Mouse (Mus musculus) heart, embryonic 13.5 days (tissue): Measurements from ENCODE around the gene Timmdc1. TPM values are rescaled to one million over a fixed set of nuclear protein-coding genes. Genes with fewer than 3 reads are reported as not detected.
A peak's percentile ranks its signal among the peaks of the same experiment; 100 is the strongest.

Source experiments
- ATAC-seq: fragments of 200-750 bp; cut with Nextera tagmentation; 2 replicates; pipeline ENCODE4 v1.8.0; 2017; ENCODE audit warnings: moderate TSS enrichment; ENCODE audit not compliant: insufficient number of reproducible peaks, low FRiP score, low TSS enrichment; ENCODE audit errors: extremely low read depth
- H3K27ac ChIP-seq: fragments of 300-500 bp; sonication (generic); replicated peaks from 2 replicates; pipeline ENCODE4 v1.5.1; 2015; ENCODE audit warnings: moderate library complexity, mild to moderate bottlenecking, inconsistent platforms
- H3K27me3 ChIP-seq: fragments of 300-500 bp; sonication (generic); replicated peaks from 2 replicates; pipeline ENCODE4 v1.6.1; 2015; ENCODE audit warnings: mild to moderate bottlenecking, inconsistent platforms
- H3K36me3 ChIP-seq: fragments of 300-500 bp; sonication (generic); 2 replicates; pipeline ENCODE4 v1.6.1; 2015; ENCODE audit warnings: mild to moderate bottlenecking, inconsistent platforms
- H3K4me1 ChIP-seq: fragments of 300-500 bp; sonication (generic); 2 replicates; pipeline ENCODE4 v1.6.1; 2015; ENCODE audit warnings: inconsistent platforms
- H3K4me2 ChIP-seq: fragments of 300-500 bp; sonication (generic); 2 replicates; pipeline ENCODE4 v1.6.1; 2015; ENCODE audit warnings: inconsistent platforms, mild to moderate bottlenecking, moderate library complexity
- H3K4me3 ChIP-seq: fragments of 300-500 bp; sonication (generic); 2 replicates; pipeline ENCODE4 v1.5.1; 2015; ENCODE audit warnings: moderate library complexity, mild to moderate bottlenecking, inconsistent platforms
- H3K9ac ChIP-seq: fragments of 300-500 bp; sonication (generic); 2 replicates; pipeline ENCODE4 v1.6.1; 2015; ENCODE audit warnings: inconsistent platforms, mild to moderate bottlenecking, moderate library complexity
- H3K9me3 ChIP-seq: fragments of 300-500 bp; sonication (generic); 2 replicates; pipeline ENCODE4 v1.6.1; 2016; ENCODE audit warnings: inconsistent platforms
- WGBS: fragments of 180-500 bp; shearing (Covaris S2); methylation state at CpG from one replicate; pipeline ENCODE4 v1.1.7; 2015; ENCODE audit warnings: mixed read lengths; 5-methylcytosine and 5-hydroxymethylcytosine counted together
- polyA plus RNA-seq: library from polyadenylated mRNA; unstranded; fragments of >200 nt; fragmentation: Nextera tagmentation; extraction: Ambion mirVana; gene quantifications from 2 replicates; pipeline ENCODE4 v1.2.1, GENCODE M21; 2015

Gene Timmdc1
- polyA plus RNA-seq, 1 experiment from 2014 or later: 29.7 TPM

GRCm38 (mm10) chr16:38458600-38459280 lies 63.7 kb downstream of the Timmdc1 start:
- 0 out of 2 replicates have a peak, but pooled peaks cover 3% of the 10 kb centered on the region for H3K27me3 ChIP-seq
- no peak overlapping the region for H3K4me3 ChIP-seq
- no peaks in the 10 kb centered on the region for H3K4me1 ChIP-seq
- 63% methylated on average over 6 of the region's 6 CpGs for WGBS
- no peaks in the 10 kb centered on the region for H3K9me3 ChIP-seq
- no peaks in the 10 kb centered on the region for H3K36me3 ChIP-seq
- H3K4me2 ChIP-seq: no peak overlapping the region
- no peak for ATAC-seq
- no peak overlapping the region for H3K27ac ChIP-seq
- H3K9ac ChIP-seq: no peak overlapping the region

- Histone ChIP-seq H3K36me3 (no peaks in the 10 kb centered on the region), H3K27me3 (0 out of 2 replicates have a peak, but pooled peaks cover 3% of the 10 kb centered on the region), H3K9ac (no peak overlapping the region), H3K4me1 (peaks cover 4% of the 10 kb centered on the region), H3K4me3 (no peak overlapping the region), H3K27ac (no peak overlapping the region), H3K4me2 (no peak overlapping the region), H3K9me3 (no peaks in the 10 kb centered on the region)
- ATAC-seq: no peak
- 54% methylated on average over 11 of the region's 11 CpGs for WGBS
Measured at GRCm38 (mm10) chr16:38456812-38457567, 65.5 kb downstream of the Timmdc1 start.

- Histone ChIP-seq H3K4me2 (no peak within 1 kb of the TSS), H3K36me3 (peaks cover under 1% of the 10 kb centered on the region; the same call in 1 of the 2 replicates), H3K27me3 (0 out of 2 replicates have a peak, but pooled peaks cover 3% of the 10 kb centered on the region), H3K9me3 (no peaks in the 10 kb centered on the region), H3K4me1 (peaks cover 14% of the 10 kb centered on the region), H3K4me3 (no peak within 1 kb of the TSS), H3K27ac (no peak within 1 kb of the TSS), H3K9ac (no peak within 1 kb of the TSS)
- 59% methylated on average over 17 of the region's 17 CpGs for WGBS
- ATAC-seq: no peak
Measured at GRCm38 (mm10) chr16:38455511-38456418, 66.7 kb downstream of the Timmdc1 start, which contains the start of gene Cd80. Gene Cd80, plus strand, starts transcription at chr16:38455561.

GRCm38 (mm10) chr16:38454533-38455254 lies 67.8 kb downstream of the Timmdc1 start:
- Histone ChIP-seq H3K4me3 (no peak overlapping the region), H3K36me3 (peaks cover 11% of the 10 kb centered on the region), H3K4me2 (no peak overlapping the region), H3K27ac (no peak overlapping the region), H3K9me3 (no peaks in the 10 kb centered on the region), H3K9ac (no peak overlapping the region), H3K4me1 (peaks cover 19% of the 10 kb centered on the region), H3K27me3 (0 out of 2 replicates have a peak, but pooled peaks cover 3% of the 10 kb centered on the region)
- no peak for ATAC-seq
- WGBS: 68% methylated on average over 11 of the region's 11 CpGs

GRCm38 (mm10) chr16:38453952-38454351 lies 68.5 kb downstream of the Timmdc1 start:
- H3K36me3 ChIP-seq: peaks cover 19% of the 10 kb centered on the region
- WGBS: 78% methylated on average over 4 of the region's 4 CpGs
- H3K4me2 ChIP-seq: no peak overlapping the region
- H3K4me1 ChIP-seq: peaks cover 19% of the 10 kb centered on the region
- H3K9me3 ChIP-seq: no peaks in the 10 kb centered on the region
- no peak overlapping the region for H3K4me3 ChIP-seq
- no peak for ATAC-seq
- no peak overlapping the region for H3K9ac ChIP-seq
- H3K27ac ChIP-seq: no peak overlapping the region
- 0 out of 2 replicates have a peak, but pooled peaks cover 3% of the 10 kb centered on the region for H3K27me3 ChIP-seq

GRCm38 (mm10) chr16:38453203-38453553 lies 69.3 kb downstream of the Timmdc1 start:
- Histone ChIP-seq H3K9me3 (no peaks in the 10 kb centered on the region), H3K4me3 (peak overlapping the region; percentile 85), H3K27ac (peak overlapping the region; percentile 92), H3K27me3 (0 out of 2 replicates have a peak, but pooled peaks cover 3% of the 10 kb centered on the region), H3K9ac (peak overlapping the region; percentile 97), H3K36me3 (peaks cover 26% of the 10 kb centered on the region), H3K4me2 (peak overlapping the region; percentile 79), H3K4me1 (peaks cover 19% of the 10 kb centered on the region)
- ATAC-seq: no peak
- 39% methylated on average over 3 of the region's 3 CpGs for WGBS

- no peaks in the 10 kb centered on the region for H3K9me3 ChIP-seq
- peaks cover 19% of the 10 kb centered on the region for H3K4me1 ChIP-seq
- peak within 1 kb of the TSS; percentile 85 for H3K4me3 ChIP-seq
- WGBS: under 1% methylated on average over 61 of the region's 61 CpGs
- H3K27me3 ChIP-seq: 0 out of 2 replicates have a peak, but pooled peaks cover 3% of the 10 kb centered on the region
- H3K4me2 ChIP-seq: peak within 1 kb of the TSS; percentile 79
- peaks cover 32% of the 10 kb centered on the region for H3K36me3 ChIP-seq
- H3K9ac ChIP-seq: peak within 1 kb of the TSS; percentile 97
- ATAC-seq: peak; percentile 89
- peak within 1 kb of the TSS; percentile 92 for H3K27ac ChIP-seq
Measured at GRCm38 (mm10) chr16:38452442-38453202, 69.8 kb downstream of the Timmdc1 start, which contains the start of gene Adprh. Gene Adprh, minus strand, starts transcription at chr16:38452703.

- H3K4me3 ChIP-seq: peak overlapping the region; percentile 85
- H3K9me3 ChIP-seq: no peaks in the 10 kb centered on the region
- H3K36me3 ChIP-seq: peaks cover 42% of the 10 kb centered on the region
- ATAC-seq: no peak
- 0 out of 2 replicates have a peak, but pooled peaks cover 3% of the 10 kb centered on the region for H3K27me3 ChIP-seq
- peak overlapping the region; percentile 92 for H3K27ac ChIP-seq
- H3K9ac ChIP-seq: peak overlapping the region; percentile 97
- H3K4me1 ChIP-seq: peaks cover 19% of the 10 kb centered on the region
- WGBS: 44% methylated on average over 12 of the region's 12 CpGs
- peak overlapping the region; percentile 79 for H3K4me2 ChIP-seq
Measured at GRCm38 (mm10) chr16:38451421-38452205, 70.8 kb downstream of the Timmdc1 start.

- Histone ChIP-seq H3K27ac (no peak overlapping the region), H3K27me3 (0 out of 2 replicates have a peak, but pooled peaks cover 3% of the 10 kb centered on the region), H3K9ac (no peak overlapping the region), H3K36me3 (peaks cover 51% of the 10 kb centered on the region), H3K4me1 (peaks cover 19% of the 10 kb centered on the region), H3K4me2 (no peak overlapping the region), H3K9me3 (no peaks in the 10 kb centered on the region), H3K4me3 (no peak overlapping the region)
- 89% methylated on average over 7 of the region's 7 CpGs for WGBS
- no peak for ATAC-seq
Measured at GRCm38 (mm10) chr16:38450707-38451106, 71.8 kb downstream of the Timmdc1 start.
